Mouse (Mus musculus): Measurements from ENCODE around the gene Mypop. TPM values are rescaled to one million over a fixed set of nuclear protein-coding genes. Genes with fewer than 3 reads are reported as not detected.

Gene Mypop
- polyA plus RNA-seq, 1 experiment from 2014 or later = 4.0 TPM

DNA sequence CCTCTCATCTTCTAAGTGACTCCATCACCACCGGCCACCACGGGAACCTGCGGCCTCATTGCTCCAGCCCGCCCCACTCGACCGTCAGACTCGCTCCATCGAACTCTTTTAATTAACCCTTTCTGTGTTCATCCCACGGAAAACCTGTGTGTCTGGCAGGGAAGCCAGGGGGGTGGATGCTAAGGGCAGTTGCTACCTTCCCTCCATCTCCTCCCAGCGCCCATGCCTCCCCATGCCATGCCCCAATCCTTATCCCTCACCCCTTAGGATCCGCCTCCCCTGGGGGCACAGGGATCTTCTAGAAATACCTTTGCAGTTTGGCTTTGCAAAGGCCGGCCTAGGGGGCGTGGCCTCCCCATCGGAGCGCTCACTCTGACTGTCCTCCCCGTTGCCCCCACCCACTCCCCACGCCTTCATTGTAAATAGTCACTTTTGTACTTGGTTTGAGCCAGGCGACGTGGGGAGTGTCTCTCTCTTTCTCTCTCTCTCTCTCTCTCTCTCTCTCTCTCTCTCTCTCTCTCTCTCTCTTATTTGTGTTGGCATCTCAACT is 27.7 kb upstream of the Mypop start:
- DNase-seq (ENCODE audit: low spot score) = no peak
- no peak overlapping the region for H3K27ac ChIP-seq
- under 1% methylated on average over 19 of the region's 19 CpGs for WGBS
- no peaks in the 10 kb centered on the region for H3K9me3 ChIP-seq (replicated peaks)
- no peaks in the 10 kb centered on the region for H3K36me3 ChIP-seq
- H3K27me3 ChIP-seq (ENCODE audit: low read depth, poor library complexity, severe bottlenecking) = peaks cover 95% of the 10 kb centered on the region
- H3K4me1 ChIP-seq = peaks cover 11% of the 10 kb centered on the region
- H3K4me3 ChIP-seq = no peak overlapping the region

DNA sequence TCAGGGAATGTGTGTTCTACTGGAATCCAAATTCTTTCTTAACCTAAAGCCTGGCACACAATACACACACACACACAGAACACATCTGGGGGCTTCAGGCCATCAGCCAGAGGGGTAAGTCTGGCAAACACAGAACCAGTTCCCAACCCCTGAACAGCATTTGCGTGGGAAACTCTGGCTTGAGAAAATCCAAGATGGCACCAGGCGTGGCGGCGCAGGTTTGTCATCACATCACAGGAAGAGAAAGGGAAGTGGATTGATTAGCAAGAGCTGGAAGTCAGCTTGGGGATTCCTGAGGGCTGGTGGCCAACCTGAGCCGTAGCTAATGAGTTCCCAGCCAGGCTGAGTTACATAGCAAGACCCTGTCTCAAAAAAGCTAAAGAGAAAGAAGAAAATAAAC is 25.7 kb upstream of the Mypop start:
- no peak for DNase-seq (ENCODE audit: low spot score)
- Histone ChIP-seq H3K36me3 (no peaks in the 10 kb centered on the region), H3K4me1 (peaks cover 10% of the 10 kb centered on the region), H3K27me3 (ENCODE audit: low read depth, poor library complexity, severe bottlenecking) (peaks cover 85% of the 10 kb centered on the region), H3K4me3 (no peak overlapping the region), H3K9me3 (replicated peaks) (0 out of 2 replicates have a peak, but pooled peaks cover 3% of the 10 kb centered on the region), H3K27ac (no peak overlapping the region)
- WGBS = 78% methylated on average over 5 of the region's 5 CpGs

- H3K36me3 ChIP-seq = no peaks in the 10 kb centered on the region
- peaks cover 62% of the 10 kb centered on the region for H3K27me3 ChIP-seq (ENCODE audit: low read depth, poor library complexity, severe bottlenecking)
- H3K4me3 ChIP-seq = no peak overlapping the region
- H3K27ac ChIP-seq = no peak overlapping the region
- H3K4me1 ChIP-seq = peaks cover 8% of the 10 kb centered on the region
- no peak for DNase-seq (ENCODE audit: low spot score)
- WGBS = 9% methylated on average over 8 of the region's 8 CpGs
- H3K9me3 ChIP-seq (replicated peaks) = 0 out of 2 replicates have a peak, but pooled peaks cover 3% of the 10 kb centered on the region
Measured at GRCm38 (mm10) chr7:18967603-18968002, 23.4 kb upstream of the Mypop start.

DNA sequence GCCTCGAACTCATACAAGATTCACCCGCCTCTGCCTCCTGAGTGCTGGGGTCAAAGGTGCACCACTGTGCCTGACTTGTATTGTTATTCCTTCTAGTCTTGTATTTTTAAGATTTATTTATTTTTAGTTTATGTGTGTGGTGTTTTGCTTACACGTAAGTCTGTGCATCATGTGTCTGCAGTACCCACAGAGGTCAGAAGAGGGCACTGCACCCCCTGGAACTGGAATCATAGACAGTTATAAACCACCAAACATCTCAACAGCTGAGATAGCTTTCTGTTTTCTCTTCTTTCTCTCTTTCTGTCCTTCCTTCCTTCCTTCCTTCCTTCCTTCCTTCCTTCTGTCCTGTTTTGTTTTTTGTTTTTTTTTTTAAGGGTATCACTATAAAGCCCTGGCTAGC is 20.1 kb upstream of the Mypop start:
- Histone ChIP-seq H3K27ac (no peak overlapping the region), H3K4me3 (no peak overlapping the region), H3K27me3 (ENCODE audit: low read depth, poor library complexity, severe bottlenecking) (peaks cover 31% of the 10 kb centered on the region), H3K9me3 (replicated peaks) (0 out of 2 replicates have a peak, but pooled peaks cover 3% of the 10 kb centered on the region), H3K36me3 (no peaks in the 10 kb centered on the region), H3K4me1 (no peaks in the 10 kb centered on the region)
- WGBS = 85% methylated on average over 3 of the region's 3 CpGs
- no peak for DNase-seq (ENCODE audit: low spot score)

GRCm38 (mm10) chr7:18978381-18978780 is 12.7 kb upstream of the Mypop start:
- 93% methylated on average over 9 of the region's 9 CpGs for WGBS
- Histone ChIP-seq H3K27ac (no peak overlapping the region), H3K36me3 (no peaks in the 10 kb centered on the region), H3K9me3 (replicated peaks) (no peaks in the 10 kb centered on the region), H3K4me1 (no peaks in the 10 kb centered on the region), H3K27me3 (ENCODE audit: low read depth, poor library complexity, severe bottlenecking) (0 out of 2 replicates have a peak, but pooled peaks cover 3% of the 10 kb centered on the region), H3K4me3 (no peak overlapping the region)
- DNase-seq (ENCODE audit: low spot score) = no peak

GRCm38 (mm10) chr7:18986503-18986902 is 4.5 kb upstream of the Mypop start:
- H3K4me1 ChIP-seq = peaks cover 10% of the 10 kb centered on the region
- no peak overlapping the region for H3K27ac ChIP-seq
- H3K27me3 ChIP-seq (ENCODE audit: low read depth, poor library complexity, severe bottlenecking) = peaks cover 21% of the 10 kb centered on the region
- WGBS = 79% methylated on average over 2 of the region's 2 CpGs
- H3K9me3 ChIP-seq (replicated peaks) = no peaks in the 10 kb centered on the region
- no peak for DNase-seq (ENCODE audit: low spot score)
- no peak overlapping the region for H3K4me3 ChIP-seq
- no peaks in the 10 kb centered on the region for H3K36me3 ChIP-seq

DNA sequence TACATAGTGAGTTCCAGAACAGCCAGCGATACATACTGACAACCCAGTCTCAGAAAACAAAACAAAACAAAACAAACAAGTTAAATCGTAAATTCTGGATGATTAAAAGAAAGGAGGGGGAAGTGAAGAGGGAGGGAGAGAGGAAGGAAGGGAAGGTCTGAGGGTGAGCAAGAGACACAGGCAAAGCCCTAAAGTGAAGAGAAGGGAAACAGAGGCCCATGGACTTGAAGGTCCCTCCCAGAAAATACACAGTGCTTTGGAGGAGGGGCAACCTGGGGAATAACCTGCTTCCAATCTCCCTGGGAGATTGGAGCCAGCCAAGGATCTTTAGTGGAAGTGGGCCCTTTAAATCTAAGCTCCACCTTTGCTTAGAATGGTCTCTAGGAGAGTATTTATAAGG is 3.9 kb upstream of the Mypop start, which contains the start of gene Nanos2:
Gene Nanos2, plus strand, starts transcription at position 301 of the 400 bp plus-strand sequence.
- 70% methylated on average over 2 of the region's 2 CpGs for WGBS
- Histone ChIP-seq H3K27me3 (ENCODE audit: low read depth, poor library complexity, severe bottlenecking) (peaks cover 27% of the 10 kb centered on the region), H3K4me3 (no peak within 1 kb of the TSS), H3K9me3 (replicated peaks) (no peaks in the 10 kb centered on the region), H3K4me1 (peaks cover 16% of the 10 kb centered on the region), H3K27ac (no peak within 1 kb of the TSS), H3K36me3 (no peaks in the 10 kb centered on the region)
- no peak for DNase-seq (ENCODE audit: low spot score)

GRCm38 (mm10) chr7:18987747-18988146 is 3.3 kb upstream of the Mypop start:
- Histone ChIP-seq H3K27ac (no peak overlapping the region), H3K27me3 (ENCODE audit: low read depth, poor library complexity, severe bottlenecking) (peaks cover 33% of the 10 kb centered on the region), H3K4me3 (no peak overlapping the region), H3K4me1 (peaks cover 20% of the 10 kb centered on the region), H3K9me3 (replicated peaks) (no peaks in the 10 kb centered on the region), H3K36me3 (no peaks in the 10 kb centered on the region)
- 73% methylated on average over 13 of the region's 13 CpGs for WGBS
- no peak for DNase-seq (ENCODE audit: low spot score)

DNA sequence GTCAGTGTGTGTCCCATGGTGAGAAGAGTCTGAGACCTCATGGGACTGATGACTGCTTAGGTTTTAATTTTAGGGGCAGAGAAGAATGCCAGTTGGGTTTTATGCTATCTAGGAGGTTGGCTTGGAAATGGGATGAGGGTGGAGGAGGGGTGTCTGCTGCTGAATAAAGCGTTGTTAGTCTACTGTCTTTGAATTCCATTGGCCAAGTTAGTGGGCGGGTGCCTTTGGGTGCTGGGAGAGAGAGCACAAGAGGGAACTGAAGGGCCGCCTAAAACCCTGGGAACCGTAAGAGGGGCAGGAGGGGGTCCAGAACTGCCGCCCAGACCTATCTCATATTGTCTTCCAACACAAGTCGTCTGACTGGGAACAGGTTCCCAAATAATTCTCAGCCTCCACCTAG is 2.3 kb upstream of the Mypop start:
- Histone ChIP-seq H3K4me3 (no peak overlapping the region), H3K4me1 (peaks cover 20% of the 10 kb centered on the region), H3K27ac (no peak overlapping the region), H3K27me3 (ENCODE audit: low read depth, poor library complexity, severe bottlenecking) (peaks cover 44% of the 10 kb centered on the region), H3K9me3 (replicated peaks) (no peaks in the 10 kb centered on the region), H3K36me3 (peaks cover 3% of the 10 kb centered on the region; the same call in 1 of the 2 replicates)
- no peak for DNase-seq (ENCODE audit: low spot score)
- 72% methylated on average over 6 of the region's 6 CpGs for WGBS

DNA sequence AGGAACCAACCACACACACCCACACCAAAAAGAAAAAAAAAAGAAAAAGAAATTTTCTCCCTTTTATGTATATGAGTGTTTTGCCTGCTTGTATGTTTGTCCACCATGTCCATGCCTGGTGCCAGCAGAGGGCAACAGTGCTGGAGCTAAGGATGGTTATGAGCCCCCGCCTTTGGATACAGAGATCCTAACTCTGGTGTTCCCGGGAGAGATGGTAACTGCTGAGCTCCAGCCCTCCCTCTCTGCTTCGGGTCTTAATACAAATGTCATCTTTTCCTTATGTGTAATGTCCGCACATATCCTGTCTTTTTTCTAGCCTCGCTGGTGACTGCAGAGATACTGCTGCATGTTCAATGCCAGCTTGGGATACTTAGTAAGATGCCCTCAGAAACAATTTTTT is 1.1 kb upstream of the Mypop start:
- H3K4me1 ChIP-seq = peaks cover 20% of the 10 kb centered on the region
- H3K27me3 ChIP-seq (ENCODE audit: low read depth, poor library complexity, severe bottlenecking) = peaks cover 51% of the 10 kb centered on the region
- 15% methylated on average over 5 of the region's 5 CpGs for WGBS
- peaks cover 3% of the 10 kb centered on the region; the same call in 1 of the 2 replicates for H3K36me3 ChIP-seq
- H3K9me3 ChIP-seq (replicated peaks) = no peaks in the 10 kb centered on the region
- peak overlapping the region; percentile 51 for H3K4me3 ChIP-seq
- peak overlapping the region; percentile 74 for H3K27ac ChIP-seq
- DNase-seq (ENCODE audit: low spot score) = no peak

DNA sequence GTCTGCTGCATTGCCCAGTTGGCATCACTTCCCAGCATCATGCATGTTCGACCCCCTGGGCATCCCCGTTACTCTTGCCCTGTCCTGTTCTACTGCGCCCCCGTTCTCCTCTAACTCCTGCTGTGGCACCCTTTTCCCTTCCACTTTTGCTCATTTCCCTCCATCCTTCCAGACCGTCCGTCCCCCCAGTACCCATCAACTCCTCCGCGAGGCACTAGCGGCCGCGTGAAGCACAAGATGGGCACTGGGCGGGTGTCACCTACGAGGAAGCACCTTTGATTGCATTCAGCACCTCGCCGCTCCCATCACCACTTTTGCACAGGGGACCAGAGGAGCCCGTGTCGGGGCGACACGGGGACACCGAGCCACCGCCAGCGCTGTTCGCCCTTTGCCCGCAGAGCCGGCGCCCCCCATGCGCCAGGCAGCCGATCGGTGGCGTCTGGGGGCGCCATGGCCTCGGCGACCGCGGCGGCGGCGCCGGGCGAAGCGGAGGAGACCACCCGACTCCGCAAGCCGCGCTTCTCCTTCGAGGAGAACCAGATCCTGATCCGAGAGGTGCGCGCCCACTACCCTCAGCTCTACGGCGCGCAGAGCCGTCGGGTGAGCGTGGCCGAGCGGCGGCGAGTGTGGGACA is 732 bp downstream of the Mypop start:
- no peaks in the 10 kb centered on the region for H3K9me3 ChIP-seq (replicated peaks)
- peaks cover 51% of the 10 kb centered on the region for H3K27me3 ChIP-seq (ENCODE audit: low read depth, poor library complexity, severe bottlenecking)
- peaks cover 20% of the 10 kb centered on the region for H3K4me1 ChIP-seq
- WGBS = 1% methylated on average over 59 of the region's 59 CpGs
- H3K4me3 ChIP-seq = peak overlapping the region; percentile 51
- H3K36me3 ChIP-seq = peaks cover 13% of the 10 kb centered on the region
- peak overlapping the region; percentile 59 for H3K27ac ChIP-seq
- DNase-seq (ENCODE audit: low spot score) = peak; percentile 64

GRCm38 (mm10) chr7:18992294-18992675 is 1.2 kb downstream of the Mypop start:
- H3K27ac ChIP-seq = peak overlapping the region; percentile 59
- WGBS = 5% methylated on average over 31 of the region's 31 CpGs
- peaks cover 20% of the 10 kb centered on the region for H3K4me1 ChIP-seq
- H3K36me3 ChIP-seq = peaks cover 15% of the 10 kb centered on the region
- peak overlapping the region; percentile 51 for H3K4me3 ChIP-seq
- H3K27me3 ChIP-seq (ENCODE audit: low read depth, poor library complexity, severe bottlenecking) = peaks cover 50% of the 10 kb centered on the region
- peak; percentile 60 for DNase-seq (ENCODE audit: low spot score)
- no peaks in the 10 kb centered on the region for H3K9me3 ChIP-seq (replicated peaks)

DNA sequence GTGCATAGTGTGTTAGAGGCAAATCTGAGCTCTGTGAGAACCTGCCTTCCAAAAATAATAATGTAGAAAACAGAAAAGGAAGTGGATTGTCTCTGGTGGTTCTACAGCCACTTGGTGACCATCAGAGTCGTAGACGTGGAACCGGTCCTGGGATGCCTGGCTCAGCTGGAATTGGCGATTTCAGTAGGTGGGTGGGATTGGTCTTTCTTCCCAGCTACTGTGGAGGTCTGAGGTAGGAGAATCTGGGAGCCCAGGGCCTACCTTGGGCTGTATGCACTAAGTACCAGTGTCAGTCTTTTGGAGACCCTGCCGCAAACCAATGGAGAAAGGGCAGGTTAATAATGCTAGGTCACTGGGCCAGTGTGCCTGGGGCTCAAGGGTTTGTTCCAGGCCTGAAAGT is 2.0 kb downstream of the Mypop start:
- Histone ChIP-seq H3K36me3 (peaks cover 21% of the 10 kb centered on the region), H3K4me3 (no peak overlapping the region), H3K27ac (no peak overlapping the region), H3K9me3 (replicated peaks) (no peaks in the 10 kb centered on the region), H3K27me3 (ENCODE audit: low read depth, poor library complexity, severe bottlenecking) (peaks cover 43% of the 10 kb centered on the region), H3K4me1 (peaks cover 20% of the 10 kb centered on the region)
- 87% methylated on average over 5 of the region's 5 CpGs for WGBS
- DNase-seq (ENCODE audit: low spot score) = no peak

Measured in limb, embryonic 10.5 days (tissue).